Mouse (Mus musculus): Measurements from ENCODE around the gene Ltbr. TPM values are rescaled to one million over a fixed set of nuclear protein-coding genes. Genes with fewer than 3 reads are reported as not detected.
"Not testable (repeated sequence)": the region's sequence is repeated elsewhere in the genome, so short reads cannot be mapped to it uniquely, and the experiment has no call there.

The Ltbr gene
- polyA plus RNA-seq, 1 experiment from 2014 or later: 69.8 TPM

DNA sequence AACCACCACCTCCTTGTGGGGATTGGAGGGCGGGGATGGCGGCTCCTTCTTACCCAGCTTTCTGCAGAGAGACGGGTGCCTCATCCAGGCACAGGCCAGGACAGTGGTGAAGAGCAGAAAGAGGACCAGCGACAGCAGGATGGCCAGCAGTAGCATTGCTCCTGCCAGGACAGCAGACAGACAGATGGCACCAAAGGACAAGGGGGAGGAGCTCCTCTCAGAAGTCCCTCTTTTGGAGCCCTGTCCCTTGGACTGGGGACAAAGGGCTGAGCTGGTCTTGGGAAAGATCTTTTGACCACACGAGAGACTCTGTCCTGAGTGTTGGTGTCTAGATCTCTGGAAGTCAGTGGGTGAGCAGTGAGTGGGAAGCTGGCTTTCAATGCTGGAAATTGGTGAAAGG, 4.3 kb downstream of the Ltbr start:
- ATAC-seq (replicated peaks; ENCODE audit: low FRiP score, low read depth) (no peak), DNase-seq (ENCODE audit: low spot score) (no peak)
- WGBS: 58% methylated on average over 5 of the region's 5 CpGs
- Histone ChIP-seq H3K27me3 (ENCODE audit: insufficient read depth, low read length) (no peaks in the 10 kb centered on the region), H3K36me3 (ENCODE audit: insufficient read depth, low read length) (peaks cover 23% of the 10 kb centered on the region), H3K9ac (ENCODE audit: low read depth, low read length) (no peak overlapping the region), H3K9me3 (replicated peaks; ENCODE audit: low read length) (no peaks in the 10 kb centered on the region), H3K4me2 (ENCODE audit: low read length) (no peak overlapping the region), H3K4me3 (replicated peaks; ENCODE audit: low read depth, low read length) (no peak overlapping the region), H3K27ac (no peak overlapping the region), H3K4me1 (replicated peaks; ENCODE audit: insufficient read depth, low read length) (peaks cover 18% of the 10 kb centered on the region; the same call in 1 of the 2 replicates)
- no peak for TF ChIP-seq CTCF (IDR thresholded peaks at IDR 0.05; ENCODE audit: low read depth)

DNA sequence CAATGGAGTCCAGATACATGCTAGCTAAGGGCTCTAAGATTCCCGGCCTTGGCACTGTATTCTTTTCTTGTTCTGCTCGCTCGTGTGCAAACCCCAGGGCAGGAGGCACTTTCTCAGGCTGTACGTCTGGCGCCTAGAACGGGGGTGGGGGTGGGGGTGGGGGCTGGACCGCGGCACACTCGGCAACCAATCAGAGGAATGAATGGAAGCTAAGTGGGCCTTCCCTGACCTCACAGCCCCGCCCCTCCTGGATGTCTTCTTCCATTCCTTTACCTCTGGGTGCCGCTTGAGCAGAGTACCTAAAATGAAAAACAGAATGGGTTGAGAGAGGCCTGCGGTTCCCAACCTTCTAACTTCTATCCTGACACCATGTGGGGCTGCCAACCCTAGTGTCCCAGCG, 4.8 kb downstream of the Ltbr start:
- Histone ChIP-seq H3K9ac (ENCODE audit: low read depth, low read length) (no peak overlapping the region), H3K4me3 (replicated peaks; ENCODE audit: low read depth, low read length) (no peak overlapping the region), H3K9me3 (replicated peaks; ENCODE audit: low read length) (no peaks in the 10 kb centered on the region), H3K27me3 (ENCODE audit: insufficient read depth, low read length) (no peaks in the 10 kb centered on the region), H3K4me1 (replicated peaks; ENCODE audit: insufficient read depth, low read length) (peaks cover 13% of the 10 kb centered on the region; the same call in 1 of the 2 replicates), H3K36me3 (ENCODE audit: insufficient read depth, low read length) (peaks cover 23% of the 10 kb centered on the region), H3K4me2 (ENCODE audit: low read length) (no peak overlapping the region), H3K27ac (no peak overlapping the region)
- WGBS: 23% methylated on average over 13 of the region's 13 CpGs
- DNase-seq (ENCODE audit: low spot score) (no peak), ATAC-seq (replicated peaks; ENCODE audit: low FRiP score, low read depth) (no peak)
- no peak for TF ChIP-seq CTCF (IDR thresholded peaks at IDR 0.05; ENCODE audit: low read depth)

- Histone ChIP-seq H3K4me1 (replicated peaks; ENCODE audit: insufficient read depth, low read length) (peaks cover 5% of the 10 kb centered on the region; the same call in 1 of the 2 replicates), H3K4me3 (replicated peaks; ENCODE audit: low read depth, low read length) (no peak overlapping the region), H3K27ac (no peak overlapping the region), H3K9me3 (replicated peaks; ENCODE audit: low read length) (no peaks in the 10 kb centered on the region), H3K4me2 (ENCODE audit: low read length) (no peak overlapping the region), H3K9ac (ENCODE audit: low read depth, low read length) (no peak overlapping the region), H3K36me3 (ENCODE audit: insufficient read depth, low read length) (peaks cover 23% of the 10 kb centered on the region), H3K27me3 (ENCODE audit: insufficient read depth, low read length) (no peaks in the 10 kb centered on the region)
- DNase-seq (ENCODE audit: low spot score): no peak
- TF ChIP-seq CTCF (IDR thresholded peaks at IDR 0.05; ENCODE audit: low read depth): no peak
- WGBS: 89% methylated on average over 5 of the region's 5 CpGs
- ATAC-seq (replicated peaks; ENCODE audit: low FRiP score, low read depth): no peak
These were observed 6.6 kb downstream of the Ltbr start for GRCm38 (mm10) chr6:125307091-125307490.

DNA sequence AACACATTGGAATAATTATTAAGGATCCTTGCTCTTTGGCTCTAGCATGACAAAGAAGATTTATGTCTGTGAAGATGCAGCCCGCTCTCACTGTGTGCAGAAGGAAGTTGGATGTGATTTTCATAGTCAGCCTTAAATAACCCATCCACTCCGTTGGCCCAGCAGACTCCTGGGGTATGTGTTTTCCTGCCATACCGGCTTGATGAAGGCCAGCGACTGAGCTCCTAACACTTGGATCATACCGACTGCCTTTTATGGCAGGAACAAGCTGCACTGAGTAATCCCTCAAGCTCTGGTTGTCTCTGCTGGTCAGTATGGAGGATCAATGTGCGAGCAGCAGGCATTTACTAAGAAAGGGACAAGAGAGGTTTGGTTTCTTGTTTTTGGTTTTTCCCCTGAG, 8.2 kb downstream of the Ltbr start:
- Histone ChIP-seq H3K4me3 (replicated peaks; ENCODE audit: low read depth, low read length) (no peak overlapping the region), H3K4me1 (replicated peaks; ENCODE audit: insufficient read depth, low read length) (no peaks in the 10 kb centered on the region), H3K9ac (ENCODE audit: low read depth, low read length) (no peak overlapping the region), H3K36me3 (ENCODE audit: insufficient read depth, low read length) (peaks cover 20% of the 10 kb centered on the region), H3K4me2 (ENCODE audit: low read length) (no peak overlapping the region), H3K27ac (no peak overlapping the region), H3K9me3 (replicated peaks; ENCODE audit: low read length) (no peaks in the 10 kb centered on the region), H3K27me3 (ENCODE audit: insufficient read depth, low read length) (no peaks in the 10 kb centered on the region)
- DNase-seq (ENCODE audit: low spot score): no peak
- ATAC-seq (replicated peaks; ENCODE audit: low FRiP score, low read depth): no peak
- 61% methylated on average over 6 of the region's 6 CpGs for WGBS
- TF ChIP-seq CTCF (IDR thresholded peaks at IDR 0.05; ENCODE audit: low read depth): no peak

- 93% methylated on average over 7 of the region's 7 CpGs for WGBS
- not testable (repeated sequence) for H3K9me3 ChIP-seq (replicated peaks; ENCODE audit: low read length); DNase-seq (ENCODE audit: low spot score); ATAC-seq (replicated peaks; ENCODE audit: low FRiP score, low read depth); H3K4me1 ChIP-seq (replicated peaks; ENCODE audit: insufficient read depth, low read length); H3K27me3 ChIP-seq (ENCODE audit: insufficient read depth, low read length); H3K27ac ChIP-seq; H3K9ac ChIP-seq (ENCODE audit: low read depth, low read length); H3K4me2 ChIP-seq (ENCODE audit: low read length); H3K4me3 ChIP-seq (replicated peaks; ENCODE audit: low read depth, low read length)
- peaks cover 18% of the 10 kb centered on the region for H3K36me3 ChIP-seq (ENCODE audit: insufficient read depth, low read length)
These were observed 9.3 kb downstream of the Ltbr start for GRCm38 (mm10) chr6:125304408-125304807.

DNA sequence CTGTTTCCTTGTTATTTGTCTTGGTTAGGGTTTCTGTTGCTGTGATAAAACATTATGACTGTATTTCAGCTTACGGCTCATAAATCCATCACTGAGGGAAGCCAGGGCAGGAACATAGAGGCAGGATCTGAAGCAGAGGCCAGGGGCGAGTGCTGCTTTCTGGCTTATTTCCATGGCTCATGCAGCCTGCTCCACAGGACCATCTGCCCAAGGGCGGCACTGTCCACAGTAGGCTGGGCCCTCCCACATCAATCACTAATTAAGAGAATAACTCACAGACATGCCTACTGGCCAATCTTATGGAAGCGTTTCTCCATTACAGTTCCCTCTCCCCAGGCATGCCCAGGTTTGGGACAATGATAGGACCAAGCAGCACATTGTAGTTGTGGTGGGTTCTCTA, 10.4 kb downstream of the Ltbr start:
- Histone ChIP-seq H3K9ac (ENCODE audit: low read depth, low read length) (no peak overlapping the region), H3K4me1 (replicated peaks; ENCODE audit: insufficient read depth, low read length) (no peaks in the 10 kb centered on the region), H3K36me3 (ENCODE audit: insufficient read depth, low read length) (peaks cover 10% of the 10 kb centered on the region; the same call in 1 of the 2 replicates), H3K4me2 (ENCODE audit: low read length) (no peak overlapping the region), H3K27me3 (ENCODE audit: insufficient read depth, low read length) (no peaks in the 10 kb centered on the region), H3K27ac (no peak overlapping the region), H3K9me3 (replicated peaks; ENCODE audit: low read length) (no peaks in the 10 kb centered on the region), H3K4me3 (replicated peaks; ENCODE audit: low read depth, low read length) (no peak overlapping the region)
- ATAC-seq (replicated peaks; ENCODE audit: low FRiP score, low read depth) (peak; percentile 61; the same call in 1 of the 2 replicates), DNase-seq (ENCODE audit: low spot score) (peak; percentile 45)
- WGBS: 40% methylated on average over 4 of the region's 4 CpGs
- TF ChIP-seq CTCF (IDR thresholded peaks at IDR 0.05; ENCODE audit: low read depth): no peak
